Mouse (Mus musculus) brain, adult 10 weeks (tissue): Measurements from ENCODE around the gene Pip5k1b. TPM values are rescaled to one million over a fixed set of nuclear protein-coding genes. Genes with fewer than 3 reads are reported as not detected.

ENCODE experiments used
- polyA plus RNA-seq: library from polyadenylated mRNA; stranded (reverse); fragments of 350-450 nt; fragmentation: Illumina TruSeq; extraction: RNeasy Lipid Tissue Mini Kit (QIAGEN cat#74804); gene quantifications from one replicate; pipeline ENCODE4 v1.2.3, GENCODE M21; 2015; ENCODE audit warnings: low read depth, low replicate concordance

Pip5k1b gene
- 18.9 TPM for polyA plus RNA-seq

GRCm38 (mm10) chr19:24555466-24555903 is at the start of gene Pip5k1b:
Pip5k1b (minus strand) TSS chr19:24555872.

GRCm38 (mm10) chr19:24476929-24477882 is 78.5 kb downstream of the Pip5k1b start, which contains the start of gene Fam122a:
Fam122a (minus strand) TSS chr19:24477356.

GRCm38 (mm10) chr19:24280601-24281228 is 275.0 kb downstream of the Pip5k1b start, which contains the start of gene Fxn:
Fxn (minus strand) TSS chr19:24280605.

Other genes starting within 250 kb of the Pip5k1b start
- gene Fam122a, start 78.5 kb downstream of the Pip5k1b start, polyA plus RNA-seq = 21.4 TPM
- 0.68 TPM for gene Tmem252, start 118.1 kb upstream of the Pip5k1b start, polyA plus RNA-seq